Mouse (Mus musculus) MEL (cell line): Measurements from ENCODE around the gene Rps19. TPM values are rescaled to one million over a fixed set of nuclear protein-coding genes. Genes with fewer than 3 reads are reported as not detected.

Experiments
- DNase-seq: peaks from one replicate; pipeline ENCODE4 v3.0.0; 2011; ENCODE audit warnings: low read depth, low spot score
- H3K27ac ChIP-seq: 2 replicates; pipeline ENCODE4 v1.5.1; 2012; ENCODE audit warnings: low read depth, mild to moderate bottlenecking, control low read depth, low read length, moderate library complexity; ENCODE audit not compliant: control insufficient read depth
- H3K27me3 ChIP-seq, 2 experiments: fragments of 150-350 bp in 1 of 2; sonication (generic) in 1 of 2; 2 replicates each; pipeline ENCODE4 v1.6.1; 2012; ENCODE audit warnings: low read length in 2 of 2, mild to moderate bottlenecking in 2 of 2, improper control_type of control experiment in 1 of 2, moderate library complexity in 1 of 2; ENCODE audit not compliant: insufficient read depth in 2 of 2, control insufficient read depth in 1 of 2
- H3K36me3 ChIP-seq, 2 experiments: 2 replicates each; pipeline ENCODE4 v1.6.1; 2012 to 2014; ENCODE audit warnings: low read length in 2 of 2, improper control_type of control experiment in 1 of 2, inconsistent platforms in 1 of 2, mild to moderate bottlenecking in 1 of 2; ENCODE audit not compliant: insufficient read depth in 2 of 2, control insufficient read depth in 1 of 2
- H3K4me1 ChIP-seq, 2 experiments: fragments of 150-350 bp in 1 of 2; sonication (generic) in 1 of 2; 2 replicates each; pipeline ENCODE4 v1.6.1; 2012; ENCODE audit warnings: low read length in 2 of 2, improper control_type of control experiment in 1 of 2, mild to moderate bottlenecking in 1 of 2; ENCODE audit not compliant: insufficient read depth in 2 of 2, control insufficient read depth in 1 of 2
- H3K4me3 ChIP-seq, 2 experiments: fragments of 150-350 bp in 1 of 2; sonication (generic) in 1 of 2; 2 replicates each; pipeline ENCODE4 v1.5.1; 2012; ENCODE audit warnings: low read depth in 2 of 2, low read length in 2 of 2, mild to moderate bottlenecking in 2 of 2, moderate library complexity in 2 of 2, control low read depth in 1 of 2, improper control_type of control experiment in 1 of 2; ENCODE audit not compliant: control insufficient read depth in 1 of 2, insufficient read depth in 1 of 2
- H3K79me2 ChIP-seq: 2 replicates; pipeline ENCODE4 v1.6.1; 2012; ENCODE audit warnings: mild to moderate bottlenecking, low read length, moderate library complexity; ENCODE audit not compliant: control insufficient read depth, poor library complexity, insufficient read depth
- H3K9ac ChIP-seq: 2 replicates; pipeline ENCODE4 v1.6.1; 2012; ENCODE audit warnings: low read depth, mild to moderate bottlenecking, control low read depth, low read length, moderate library complexity; ENCODE audit not compliant: control insufficient read depth, poor library complexity, severe bottlenecking
- H3K9me3 ChIP-seq: fragments of 150-350 bp; sonication (generic); replicated peaks from 2 replicates; pipeline ENCODE4 v1.6.1; 2012; ENCODE audit warnings: mild to moderate bottlenecking, low read length, improper control_type of control experiment, moderate library complexity; ENCODE audit not compliant: insufficient read depth
- CTCF ChIP-seq, 3 experiments: IDR thresholded peaks in 2 of 3; conservative IDR thresholded peaks in 1 of 3; 2 replicates each; pipeline ENCODE4 v1.5.1; 2011 to 2012; ENCODE audit warnings: low read length in 3 of 3, low read depth in 2 of 3, mild to moderate bottlenecking in 2 of 3, improper control_type of control experiment in 1 of 3, inconsistent platforms in 1 of 3, mixed read lengths in 1 of 3, moderate library complexity in 1 of 3; ENCODE audit not compliant: control insufficient read depth in 1 of 3, insufficient read depth in 1 of 3, poor library complexity in 1 of 3, severe bottlenecking in 1 of 3
- MYC ChIP-seq: IDR thresholded peaks from 2 replicates; pipeline ENCODE4 v1.6.1; 2011; ENCODE audit warnings: low read depth, mild to moderate bottlenecking, low read length, improper control_type of control experiment, moderate library complexity
- POLR2AphosphoS2 ChIP-seq: IDR thresholded peaks from 2 replicates; pipeline ENCODE4 v1.6.1; 2011; ENCODE audit warnings: low read length, improper control_type of control experiment
- SIN3A ChIP-seq: IDR thresholded peaks from 2 replicates; pipeline ENCODE4 v1.6.1; 2012; ENCODE audit warnings: low read length, improper control_type of control experiment, inconsistent platforms
- SMC3 ChIP-seq: IDR thresholded peaks from 2 replicates; pipeline ENCODE4 v1.6.1; 2011; ENCODE audit warnings: low read depth, low read length, improper control_type of control experiment
- ZNF384 ChIP-seq: IDR thresholded peaks from 2 replicates; pipeline ENCODE4 v1.6.1; 2012; ENCODE audit warnings: low read depth, mild to moderate bottlenecking, inconsistent platforms, low read length, improper control_type of control experiment
- polyA plus RNA-seq, 2 experiments: library from polyadenylated mRNA; stranded (reverse) in 1 of 2; unstranded in 1 of 2; fragments of >175 nt in 1 of 2; fragments of >200 nt in 1 of 2; gene quantifications; 2 replicates each; pipeline versions ENCODE4 v1.2.1 to v1.2.4; 2012; ENCODE audit warnings: low replicate concordance in 2 of 2, low read depth in 1 of 2; ENCODE audit not compliant: insufficient read length in 2 of 2, insufficient read depth in 1 of 2, missing spikeins in 1 of 2
- total RNA-seq: library from RNA; depleted of rRNA; stranded (reverse); fragments of 300-350 nt; gene quantifications from 2 replicates; pipeline ENCODE4 v1.2.3, GENCODE M21; 2012; rRNA removed

The Rps19 gene
- total and polyA plus RNA-seq, 3 experiments = 2,454 to 3,580 TPM; not detected in 1

- Histone ChIP-seq H3K9ac (no peak overlapping the region), H3K27ac (no peak overlapping the region), H3K36me3 (no peaks in the 10 kb centered on the region)
- no peak for TF ChIP-seq POLR2AphosphoS2
- no peak for TF ChIP-seq CTCF (IDR thresholded peaks at IDR 0.05 in 2 of 3, conservative IDR thresholded peaks at IDR 0.05 in 1 of 3; ENCODE audit: control insufficient read depth in 1 of 3, insufficient read depth in 1 of 3, low read depth in 2 of 3, low read length in 3 of 3, poor library complexity in 1 of 3, severe bottlenecking in 1 of 3)
- no peak for TF ChIP-seq SIN3A
- TF ChIP-seq ZNF384 = no peak
- TF ChIP-seq MYC = no peak
- no peak for TF ChIP-seq SMC3
- TF ChIP-seq, all 39 proteins: peak for 0
- DNase-seq = no peak
- H3K4me3 ChIP-seq = no peak overlapping the region
- H3K27me3 ChIP-seq = no peaks in the 10 kb centered on the region
- H3K4me1 ChIP-seq = no peaks in the 10 kb centered on the region
- no peaks in the 10 kb centered on the region for H3K9me3 ChIP-seq
- no peaks in the 10 kb centered on the region for H3K79me2 ChIP-seq
Measured at GRCm38 (mm10) chr7:24931651-24932050, 47.5 kb downstream of the Rps19 start.

Other genes with a start within 250 kb of the Rps19 start
- gene Lypd3, start 247.8 kb upstream of the Rps19 start, total RNA-seq = not detected in 2 replicates
- not detected for gene Lypd3, start 247.8 kb upstream of the Rps19 start, polyA plus RNA-seq
- gene Tex101, start 207.7 kb upstream of the Rps19 start, total RNA-seq = 0.15 TPM in 1 of 2 replicates, not detected in the other
- under 1 TPM in 1 of 2 experiments, not detected in 1; 0.08 TPM for gene Tex101, start 207.7 kb upstream of the Rps19 start, polyA plus RNA-seq
- gene BC049730, start 175.1 kb upstream of the Rps19 start, total RNA-seq = not detected in 2 replicates
- not detected for gene BC049730, start 175.1 kb upstream of the Rps19 start, polyA plus RNA-seq
- not detected in 2 replicates for gene Gm4763, start 157.5 kb upstream of the Rps19 start, total RNA-seq
- not detected for gene Gm4763, start 157.5 kb upstream of the Rps19 start, polyA plus RNA-seq
- gene Cd177, start 124.1 kb upstream of the Rps19 start, total RNA-seq = not detected in 2 replicates
- under 1 TPM in 1 of 2 experiments, not detected in 1; 0.11 TPM for gene Cd177, start 124.1 kb upstream of the Rps19 start, polyA plus RNA-seq
- not detected in 2 replicates for gene Ceacam10, start 107.2 kb upstream of the Rps19 start, total RNA-seq
- gene Ceacam10, start 107.2 kb upstream of the Rps19 start, polyA plus RNA-seq = under 1 TPM in 1 of 2 experiments, not detected in 1; 0.19 TPM
- 0.54 TPM in 1 of 2 replicates, not detected in the other for gene Gm9844, start 22.2 kb upstream of the Rps19 start, total RNA-seq
- under 1 TPM in 1 of 2 experiments, not detected in 1; 0.95 TPM for gene Gm9844, start 22.2 kb upstream of the Rps19 start, polyA plus RNA-seq
- not detected in 2 replicates for gene Lypd4, start 14.4 kb upstream of the Rps19 start, total RNA-seq
- not detected for gene Lypd4, start 14.4 kb upstream of the Rps19 start, polyA plus RNA-seq
- gene Dmrtc2, start 14.3 kb upstream of the Rps19 start, total RNA-seq = not detected in 2 replicates
- not detected for gene Dmrtc2, start 14.3 kb upstream of the Rps19 start, polyA plus RNA-seq
- gene Cd79a, start 13.0 kb downstream of the Rps19 start, total RNA-seq = 0.13 and 0.23 TPM in 2 replicates
- gene Cd79a, start 13.0 kb downstream of the Rps19 start, polyA plus RNA-seq = under 1 TPM in 1 of 2 experiments, not detected in 1; 0.61 TPM
- 43.7 and 53.3 TPM in 2 replicates for gene Arhgef1, start 18.5 kb downstream of the Rps19 start, total RNA-seq
- 100 to 1,000 TPM in 1 of 2 experiments, not detected in 1; 163 TPM for gene Arhgef1, start 18.5 kb downstream of the Rps19 start, polyA plus RNA-seq
- not detected in 2 replicates for gene Gm4881, start 60.1 kb downstream of the Rps19 start, total RNA-seq
- under 1 TPM in 1 of 2 experiments, not detected in 1; 0.13 TPM for gene Gm4881, start 60.1 kb downstream of the Rps19 start, polyA plus RNA-seq
- 205 and 240 TPM in 2 replicates for gene Rabac1, start 88.4 kb downstream of the Rps19 start, total RNA-seq
- gene Rabac1, start 88.4 kb downstream of the Rps19 start, polyA plus RNA-seq = 100 to 1,000 TPM in 1 of 2 experiments, not detected in 1; 223 TPM
- gene Atp1a3, start 121.6 kb downstream of the Rps19 start, total RNA-seq = 0.19 and 0.26 TPM in 2 replicates
- 1 to 10 TPM in 1 of 2 experiments, not detected in 1; 3.5 TPM for gene Atp1a3, start 121.6 kb downstream of the Rps19 start, polyA plus RNA-seq
- 3.5 and 4.6 TPM in 2 replicates for gene Grik5, start 188.0 kb downstream of the Rps19 start, total RNA-seq
- gene Grik5, start 188.0 kb downstream of the Rps19 start, polyA plus RNA-seq = 10 to 100 TPM in 1 of 2 experiments, not detected in 1; 22.0 TPM
- 15.0 and 16.3 TPM in 2 replicates for gene Zfp574, start 188.2 kb downstream of the Rps19 start, total RNA-seq
- gene Zfp574, start 188.2 kb downstream of the Rps19 start, polyA plus RNA-seq = 10 to 100 TPM in 1 of 2 experiments, not detected in 1; 30.2 TPM